Mouse (Mus musculus): ENCODE measurements around the gene Mb. TPM values are rescaled to one million over a fixed set of nuclear protein-coding genes. Genes with fewer than 3 reads are reported as not detected.
"Not testable (repeated sequence)": the region's sequence is repeated elsewhere in the genome, so short reads cannot be mapped to it uniquely, and the experiment has no call there.

Mb gene
- total and polyA plus RNA-seq, 2 experiments from 2014 or later = 0.33 to 3.6 TPM

DNA sequence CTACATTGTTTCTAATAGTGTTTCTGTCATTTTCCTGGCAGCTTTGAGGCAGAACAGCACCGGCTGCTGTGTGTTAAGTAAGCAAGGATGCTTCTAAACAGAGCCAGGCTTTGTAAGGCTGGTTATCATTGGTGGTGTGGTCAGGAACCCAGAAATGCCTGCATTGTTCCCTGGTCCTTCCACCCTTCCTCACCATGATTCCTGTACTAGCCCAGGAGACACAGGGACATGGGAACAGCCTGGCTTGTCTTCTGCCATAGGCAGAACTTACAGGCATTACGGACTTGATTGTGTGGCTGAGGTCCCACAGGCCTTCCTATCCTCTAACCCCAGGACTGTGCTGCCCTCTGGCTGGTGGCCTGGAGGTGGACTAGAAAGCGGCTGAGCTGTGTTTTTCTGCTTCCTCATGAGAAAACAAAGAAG lies 18.0 kb upstream of the Mb start:
- Histone ChIP-seq H3K9me3 (ENCODE audit: low read length) (no peaks in the 10 kb centered on the region), H3K36me3 (ENCODE audit: insufficient read depth) (no peaks in the 10 kb centered on the region), H3K4me2 (ENCODE audit: low read depth) (no peak overlapping the region), H3K4me3 (ENCODE audit: low read depth, low read length) (no peak overlapping the region), H3K4me1 (ENCODE audit: insufficient read depth) (0 out of 2 replicates have a peak, but pooled peaks cover 11% of the 10 kb centered on the region), H3K27me3 (ENCODE audit: insufficient read depth, low read length) (no peaks in the 10 kb centered on the region), H3K9ac (no peak overlapping the region), H3K27ac (ENCODE audit: low read depth, low read length) (0 out of 2 replicates have a peak overlapping the region, but pooled peaks have one; percentile 1)
- 50% methylated on average over 3 of the region's 3 CpGs for WGBS
- no peak for ATAC-seq
- TF ChIP-seq CTCF (IDR thresholded peaks at IDR 0.05; ENCODE audit: low read depth) = no peak
- DNase-seq = no peak

DNA sequence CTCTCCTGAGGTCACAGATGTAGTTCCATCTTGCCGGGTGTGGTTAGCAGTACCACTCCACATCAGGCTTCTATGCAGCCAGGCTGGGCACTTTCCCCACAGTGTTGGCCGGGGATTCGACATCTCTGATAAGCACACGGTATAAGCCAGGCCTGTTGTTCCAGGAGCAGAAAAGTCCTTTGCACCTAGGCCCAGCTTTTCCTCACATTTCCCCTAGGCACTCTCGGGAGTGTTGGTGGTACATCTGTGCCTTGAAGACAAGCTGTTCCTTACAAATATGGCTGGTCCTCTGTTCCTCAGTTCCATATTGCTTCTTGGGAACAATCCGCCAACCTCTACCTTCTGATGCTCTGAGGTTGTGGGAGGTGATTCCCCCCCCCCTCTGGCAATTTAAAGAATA lies 15.8 kb upstream of the Mb start:
- no peak for ATAC-seq
- H3K4me1 ChIP-seq (ENCODE audit: insufficient read depth) = 0 out of 2 replicates have a peak, but pooled peaks cover 5% of the 10 kb centered on the region
- H3K4me2 ChIP-seq (ENCODE audit: low read depth) = no peak overlapping the region
- TF ChIP-seq CTCF (IDR thresholded peaks at IDR 0.05; ENCODE audit: low read depth) = no peak
- H3K9ac ChIP-seq = no peak overlapping the region
- H3K4me3 ChIP-seq (ENCODE audit: low read depth, low read length) = no peak overlapping the region
- no peaks in the 10 kb centered on the region for H3K36me3 ChIP-seq (ENCODE audit: insufficient read depth)
- no peak for DNase-seq
- no peaks in the 10 kb centered on the region for H3K9me3 ChIP-seq (ENCODE audit: low read length)
- H3K27ac ChIP-seq (ENCODE audit: low read depth, low read length) = no peak overlapping the region
- WGBS = 82% methylated on average over 6 of the region's 6 CpGs
- no peaks in the 10 kb centered on the region for H3K27me3 ChIP-seq (ENCODE audit: insufficient read depth, low read length)

- DNase-seq (no peak), ATAC-seq (no peak)
- H3K9ac ChIP-seq = no peak overlapping the region
- TF ChIP-seq CTCF (IDR thresholded peaks at IDR 0.05; ENCODE audit: low read depth) = no peak
- no peaks in the 10 kb centered on the region for H3K27me3 ChIP-seq (ENCODE audit: insufficient read depth, low read length)
- H3K4me3 ChIP-seq (ENCODE audit: low read depth, low read length) = no peak overlapping the region
- 0 out of 2 replicates have a peak, but pooled peaks cover 4% of the 10 kb centered on the region for H3K4me1 ChIP-seq (ENCODE audit: insufficient read depth)
- H3K27ac ChIP-seq (ENCODE audit: low read depth, low read length) = no peak overlapping the region
- 77% methylated on average over 6 of the region's 6 CpGs for WGBS
- no peaks in the 10 kb centered on the region for H3K9me3 ChIP-seq (ENCODE audit: low read length)
- H3K4me2 ChIP-seq (ENCODE audit: low read depth) = no peak overlapping the region
- no peaks in the 10 kb centered on the region for H3K36me3 ChIP-seq (ENCODE audit: insufficient read depth)
Observed at GRCm38 (mm10) chr15:77065259-77065852, 14.9 kb upstream of the Mb start.

- DNase-seq (no peak), ATAC-seq (no peak)
- no peak overlapping the region for H3K9ac ChIP-seq
- no peak overlapping the region for H3K4me3 ChIP-seq (ENCODE audit: low read depth, low read length)
- H3K36me3 ChIP-seq (ENCODE audit: insufficient read depth) = no peaks in the 10 kb centered on the region
- no peak for TF ChIP-seq CTCF (IDR thresholded peaks at IDR 0.05; ENCODE audit: low read depth)
- no peak overlapping the region for H3K27ac ChIP-seq (ENCODE audit: low read depth, low read length)
- H3K4me2 ChIP-seq (ENCODE audit: low read depth) = no peak overlapping the region
- no peaks in the 10 kb centered on the region for H3K27me3 ChIP-seq (ENCODE audit: insufficient read depth, low read length)
- H3K9me3 ChIP-seq (ENCODE audit: low read length) = no peaks in the 10 kb centered on the region
- no peaks in the 10 kb centered on the region for H3K4me1 ChIP-seq (ENCODE audit: insufficient read depth)
Observed at GRCm38 (mm10) chr15:77062746-77063145, 12.3 kb upstream of the Mb start.

GRCm38 (mm10) chr15:77059416-77059815 lies 8.9 kb upstream of the Mb start:
- H3K9ac ChIP-seq; H3K4me1 ChIP-seq (ENCODE audit: insufficient read depth); H3K4me2 ChIP-seq (ENCODE audit: low read depth); H3K27me3 ChIP-seq (ENCODE audit: insufficient read depth, low read length); DNase-seq; H3K9me3 ChIP-seq (ENCODE audit: low read length); H3K36me3 ChIP-seq (ENCODE audit: insufficient read depth); H3K4me3 ChIP-seq (ENCODE audit: low read depth, low read length); ATAC-seq; H3K27ac ChIP-seq (ENCODE audit: low read depth, low read length): not testable (repeated sequence)
- WGBS = 96% methylated on average over 4 of the region's 4 CpGs

DNA sequence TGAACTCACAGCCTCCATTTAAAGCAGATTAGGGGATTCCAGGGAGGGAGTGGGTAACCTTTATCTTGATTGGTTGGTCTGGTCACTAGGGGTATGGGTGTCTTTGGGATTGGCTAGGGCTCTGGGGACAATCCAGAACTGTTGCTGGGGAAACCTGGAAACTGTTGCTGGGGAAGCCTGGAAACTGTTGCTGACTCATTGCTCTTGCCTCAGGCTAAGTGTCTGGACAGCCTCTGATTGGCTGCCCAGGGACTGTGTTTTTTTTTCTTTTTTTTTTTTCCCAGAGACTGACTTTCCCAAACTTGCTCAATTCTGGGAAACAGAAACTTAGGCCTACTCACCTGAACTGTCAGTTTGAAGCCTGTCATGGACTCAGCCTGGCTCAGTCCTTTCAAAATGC lies 8.1 kb upstream of the Mb start:
- H3K27me3 ChIP-seq (ENCODE audit: insufficient read depth, low read length) = no peaks in the 10 kb centered on the region
- DNase-seq = no peak

DNA sequence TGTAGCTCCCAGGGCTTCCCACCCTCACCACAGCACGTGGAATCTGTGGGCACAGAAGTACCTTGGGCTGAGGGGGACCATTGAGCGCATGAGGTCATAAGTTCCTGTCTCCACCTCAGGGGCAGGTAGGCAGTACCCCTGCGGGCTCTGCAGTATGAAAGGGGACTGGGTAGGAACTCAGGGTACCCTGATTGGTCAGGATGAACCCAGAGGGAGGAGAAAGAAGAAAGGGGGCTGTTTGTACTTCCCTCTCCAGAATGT lies 6.3 kb upstream of the Mb start:
- 64% methylated on average over 3 of the region's 3 CpGs for WGBS
- ATAC-seq (no peak), DNase-seq (no peak)
- Histone ChIP-seq H3K27me3 (ENCODE audit: insufficient read depth, low read length) (no peaks in the 10 kb centered on the region), H3K9me3 (ENCODE audit: low read length) (no peaks in the 10 kb centered on the region), H3K4me1 (ENCODE audit: insufficient read depth) (no peaks in the 10 kb centered on the region; the same call in 1 of the 2 replicates), H3K36me3 (ENCODE audit: insufficient read depth) (no peaks in the 10 kb centered on the region), H3K9ac (no peak overlapping the region), H3K27ac (ENCODE audit: low read depth, low read length) (0 out of 2 replicates have a peak overlapping the region, but pooled peaks have one; percentile 40), H3K4me2 (ENCODE audit: low read depth) (no peak overlapping the region), H3K4me3 (ENCODE audit: low read depth, low read length) (no peak overlapping the region)
- no peak for TF ChIP-seq CTCF (IDR thresholded peaks at IDR 0.05; ENCODE audit: low read depth)

More for the DNA sequence above, 8.1 kb upstream of the Mb start:
- TF ChIP-seq CTCF (IDR thresholded peaks at IDR 0.05; ENCODE audit: low read depth) = no peak
- H3K4me3 ChIP-seq (ENCODE audit: low read depth, low read length) = no peak overlapping the region
- H3K27ac ChIP-seq (ENCODE audit: low read depth, low read length) = no peak overlapping the region
- no peaks in the 10 kb centered on the region; the same call in 1 of the 2 replicates for H3K4me1 ChIP-seq (ENCODE audit: insufficient read depth)
- H3K36me3 ChIP-seq (ENCODE audit: insufficient read depth) = no peaks in the 10 kb centered on the region
- no peak overlapping the region for H3K4me2 ChIP-seq (ENCODE audit: low read depth)
- no peak for ATAC-seq
- H3K9me3 ChIP-seq (ENCODE audit: low read length) = no peaks in the 10 kb centered on the region
- H3K9ac ChIP-seq = no peak overlapping the region
